Mouse (Mus musculus): ENCODE measurements around the gene Dvl3. TPM values are rescaled to one million over a fixed set of nuclear protein-coding genes. Genes with fewer than 3 reads are reported as not detected.

The Dvl3 gene
- total RNA-seq, 2 experiments from 2014 or later = 36.3 to 44.4 TPM

GRCm38 (mm10) chr16:20547423-20547822, 30.6 kb downstream of the Dvl3 start:
- DNase-seq = no peak

GRCm38 (mm10) chr16:20548096-20548948, 31.5 kb downstream of the Dvl3 start, which contains the start of gene Abcf3:
Abcf3 (plus strand) TSS chr16:20548577.
- peak; percentile 95 for DNase-seq

- no peak for DNase-seq
Measured at GRCm38 (mm10) chr16:20549161-20549560, 32.4 kb downstream of the Dvl3 start.

GRCm38 (mm10) chr16:20551691-20552090, 34.9 kb downstream of the Dvl3 start:
- no peak for DNase-seq

- DNase-seq = no peak
Measured at GRCm38 (mm10) chr16:20552594-20552993, 35.8 kb downstream of the Dvl3 start.

- DNase-seq = no peak
Measured at GRCm38 (mm10) chr16:20555000-20555399, 38.2 kb downstream of the Dvl3 start.

- DNase-seq = no peak
Measured at GRCm38 (mm10) chr16:20557381-20557780, 40.6 kb downstream of the Dvl3 start.

GRCm38 (mm10) chr16:20565075-20565474, 48.3 kb downstream of the Dvl3 start:
- DNase-seq = no peak

Other genes with a start within 250 kb of the Dvl3 start
- gene Parl, start 214.6 kb upstream of the Dvl3 start, total RNA-seq (2021) = 10 to 100 TPM; 83.2 to 83.4 TPM
- not detected for gene Cyp2ab1, start 191.6 kb upstream of the Dvl3 start, total RNA-seq (2021)
- 10 to 100 TPM; 46.2 to 60.9 TPM for gene Abcc5, start 90.6 kb upstream of the Dvl3 start, total RNA-seq (2021)
- 10 to 100 TPM; 45.1 to 46.1 TPM for gene Eif2b5, start 18.2 kb upstream of the Dvl3 start, total RNA-seq (2021)
- 100 to 1,000 TPM; 170 to 199 TPM for gene Ap2m1, start 18.5 kb downstream of the Dvl3 start, total RNA-seq (2021)
- 10 to 100 TPM; 51.8 to 52.5 TPM for gene Abcf3, start 31.6 kb downstream of the Dvl3 start, total RNA-seq (2021)
- under 1 TPM; 0.07 to 0.16 TPM for gene Vwa5b2, start 72.5 kb downstream of the Dvl3 start, total RNA-seq (2021)
- 1 to 10 TPM; 4.8 to 5.7 TPM for gene Eef1akmt4, start 94.6 kb downstream of the Dvl3 start, total RNA-seq (2021)
- under 1 TPM; 0.09 to 0.42 TPM for gene Gm49333, start 94.6 kb downstream of the Dvl3 start, total RNA-seq (2021)
- 10 to 100 TPM; 10.6 to 11.5 TPM for gene Alg3, start 94.8 kb downstream of the Dvl3 start, total RNA-seq (2021)
- 1 to 10 TPM; 2.6 to 3.0 TPM for gene Camk2n2, start 104.3 kb downstream of the Dvl3 start, total RNA-seq (2021)
- gene Ece2, start 112.8 kb downstream of the Dvl3 start, total RNA-seq (2021) = under 1 TPM in 1 of 2 experiments, not detected in 1; 0.63 TPM
- gene Psmd2, start 134.7 kb downstream of the Dvl3 start, total RNA-seq (2021) = 100 to 1,000 TPM; 175 to 178 TPM
- 100 to 1,000 TPM; 324 to 334 TPM for gene Eif4g1, start 151.3 kb downstream of the Dvl3 start, total RNA-seq (2021)
- 10 to 100 TPM; 28.0 to 29.8 TPM for gene Fam131a, start 176.3 kb downstream of the Dvl3 start, total RNA-seq (2021)
- gene Polr2h, start 200.7 kb downstream of the Dvl3 start, total RNA-seq (2021) = 10 to 100 TPM; 11.6 to 13.5 TPM
- gene Clcn2, start 200.8 kb downstream of the Dvl3 start, total RNA-seq (2021) = 1 to 10 TPM; 2.3 to 3.2 TPM
- gene Chrd, start 216.1 kb downstream of the Dvl3 start, total RNA-seq (2021) = 1 to 10 TPM; 5.2 to 6.3 TPM
- 1 to 10 TPM in 1 of 2 experiments, under 1 TPM in 1; 0.63 to 1.3 TPM for gene Thpo, start 217.5 kb downstream of the Dvl3 start, total RNA-seq (2021)